Mouse (Mus musculus) liver, embryonic 16.5 days (tissue): Measurements from ENCODE around the gene Gm28539. TPM values are rescaled to one million over a fixed set of nuclear protein-coding genes. Genes with fewer than 3 reads are reported as not detected.

Source experiments
- ATAC-seq: fragments of 200-750 bp; cut with Nextera tagmentation; 2 replicates; pipeline ENCODE4 v1.8.0; 2017; ENCODE audit warnings: low read depth, mild to moderate bottlenecking, moderate number of reproducible peaks, moderate library complexity
- H3K27ac ChIP-seq: fragments of 300-500 bp; sonication (generic); 2 replicates; pipeline ENCODE4 v1.5.1; 2014; ENCODE audit warnings: mild to moderate bottlenecking, low read length
- H3K27me3 ChIP-seq: fragments of 300-500 bp; sonication (generic); 2 replicates; pipeline ENCODE4 v1.6.1; 2014; ENCODE audit warnings: low read depth, low read length, mixed read lengths; ENCODE audit not compliant: control insufficient read depth, insufficient read depth
- H3K36me3 ChIP-seq: fragments of 300-500 bp; sonication (generic); 2 replicates; pipeline ENCODE4 v1.6.1; 2014; ENCODE audit warnings: mild to moderate bottlenecking; ENCODE audit not compliant: control insufficient read depth, insufficient read depth
- H3K4me1 ChIP-seq: fragments of 300-500 bp; sonication (generic); 2 replicates; pipeline ENCODE4 v1.6.1; 2014; ENCODE audit warnings: low read depth, low read length, mixed read lengths; ENCODE audit not compliant: control insufficient read depth
- H3K4me2 ChIP-seq: fragments of 300-500 bp; sonication (generic); 2 replicates; pipeline ENCODE4 v1.6.1; 2014; ENCODE audit warnings: low read depth, low read length, mixed read lengths
- H3K4me3 ChIP-seq: fragments of 300-500 bp; sonication (generic); 2 replicates; pipeline ENCODE4 v1.5.1; 2014; ENCODE audit warnings: low read depth, mild to moderate bottlenecking, low read length
- H3K9ac ChIP-seq: fragments of 300-500 bp; sonication (generic); 2 replicates; pipeline ENCODE4 v1.6.1; 2014; ENCODE audit warnings: low read depth, low read length
- H3K9me3 ChIP-seq: fragments of 300-500 bp; sonication (generic); replicated peaks from 2 replicates; pipeline ENCODE4 v1.6.1; 2016; ENCODE audit warnings: low read length; ENCODE audit not compliant: control insufficient read depth
- WGBS: fragments of 180-500 bp; shearing (Covaris S2); extraction: QIAGEN DNeasy Blood & Tissue Kit; methylation state at CpG from one replicate; pipeline ENCODE4 v1.1.7; 2014; ENCODE audit not compliant: insufficient replicate concordance; 5-methylcytosine and 5-hydroxymethylcytosine counted together
- polyA plus RNA-seq: library from polyadenylated mRNA; unstranded; fragments of >200 nt; fragmentation: Nextera tagmentation; extraction: Ambion mirVana; gene quantifications from 2 replicates; pipeline ENCODE4 v1.2.1, GENCODE M21; 2015

The Gm28539 gene
- polyA plus RNA-seq, 1 experiment from 2014 or later: not detected

DNA sequence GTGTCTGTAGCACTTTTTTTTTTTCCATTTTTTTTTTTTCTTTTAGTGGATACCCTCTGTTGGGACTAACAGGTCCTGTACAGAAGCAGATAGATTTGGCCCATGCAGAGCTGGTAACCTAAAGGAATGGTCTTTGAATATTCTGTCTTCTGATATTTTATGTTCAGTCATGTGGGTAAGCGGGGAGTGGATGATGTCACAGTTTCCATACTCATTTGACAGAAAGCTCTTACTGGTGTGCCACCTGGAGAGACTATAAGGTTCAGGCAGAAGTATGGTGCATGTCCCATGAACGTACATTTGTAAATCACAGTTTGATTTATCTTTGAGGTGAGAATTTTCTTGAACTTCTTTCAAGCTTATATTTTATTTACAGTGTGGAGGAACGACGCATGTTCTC is 79.7 kb downstream of the Gm28539 start:
- Histone ChIP-seq H3K4me3 (no peak overlapping the region), H3K27ac (no peak overlapping the region), H3K4me2 (no peak overlapping the region), H3K9me3 (no peaks in the 10 kb centered on the region), H3K27me3 (no peaks in the 10 kb centered on the region), H3K36me3 (peaks cover 33% of the 10 kb centered on the region), H3K9ac (no peak overlapping the region), H3K4me1 (no peaks in the 10 kb centered on the region)
- WGBS: 79% methylated on average over 4 of the region's 4 CpGs
- no peak for ATAC-seq

DNA sequence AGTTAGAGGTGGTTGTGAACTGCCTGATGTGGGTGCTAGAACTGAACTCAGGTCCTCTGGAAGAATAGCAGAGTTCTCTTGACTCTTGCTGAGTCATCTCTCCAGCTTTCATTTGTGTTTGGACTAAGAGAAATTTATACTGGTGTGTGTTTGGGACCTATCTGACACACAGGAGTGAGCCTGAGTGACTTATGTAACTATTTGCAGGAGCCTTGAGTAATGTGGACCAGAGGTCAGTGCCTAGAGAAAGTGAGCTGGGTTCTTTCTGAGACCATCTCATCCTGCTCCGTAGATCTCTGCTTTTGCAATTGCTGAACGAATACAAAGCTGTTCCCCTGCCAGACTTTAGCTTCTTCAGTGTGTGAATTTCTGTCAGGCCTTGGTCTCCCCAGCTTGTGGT is 85.4 kb downstream of the Gm28539 start:
- Histone ChIP-seq H3K4me3 (no peak overlapping the region), H3K4me1 (no peaks in the 10 kb centered on the region), H3K36me3 (peaks cover 28% of the 10 kb centered on the region), H3K27me3 (no peaks in the 10 kb centered on the region), H3K27ac (no peak overlapping the region), H3K9me3 (no peaks in the 10 kb centered on the region), H3K9ac (no peak overlapping the region), H3K4me2 (no peak overlapping the region)
- no peak for ATAC-seq
- WGBS: 77% methylated on average over 2 of the region's 2 CpGs

DNA sequence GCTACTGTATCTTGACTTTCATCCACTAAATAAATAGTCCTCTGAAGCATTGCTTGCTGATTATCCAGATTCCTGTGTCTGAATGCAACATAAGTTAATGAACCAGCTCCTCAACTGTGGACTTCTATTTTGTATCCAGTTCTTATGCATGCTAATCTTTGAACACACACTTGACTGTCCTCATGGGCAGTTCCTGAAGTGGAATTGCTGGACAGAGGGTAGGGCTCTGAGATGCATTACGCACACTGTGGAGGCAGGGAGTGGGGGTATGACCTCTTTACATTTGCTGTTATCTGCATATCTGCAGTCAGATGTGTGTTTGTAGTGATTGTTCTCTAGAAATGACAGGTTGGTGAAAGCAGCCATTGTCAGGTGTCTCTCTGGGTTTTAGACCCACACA is 91.6 kb downstream of the Gm28539 start:
- Histone ChIP-seq H3K27me3 (no peaks in the 10 kb centered on the region), H3K4me3 (no peak overlapping the region), H3K9ac (no peak overlapping the region), H3K36me3 (peaks cover 21% of the 10 kb centered on the region), H3K4me1 (no peaks in the 10 kb centered on the region), H3K9me3 (no peaks in the 10 kb centered on the region), H3K27ac (no peak overlapping the region), H3K4me2 (no peak overlapping the region)
- 85% methylated on average over 1 of the region's 1 CpGs for WGBS
- no peak for ATAC-seq

DNA sequence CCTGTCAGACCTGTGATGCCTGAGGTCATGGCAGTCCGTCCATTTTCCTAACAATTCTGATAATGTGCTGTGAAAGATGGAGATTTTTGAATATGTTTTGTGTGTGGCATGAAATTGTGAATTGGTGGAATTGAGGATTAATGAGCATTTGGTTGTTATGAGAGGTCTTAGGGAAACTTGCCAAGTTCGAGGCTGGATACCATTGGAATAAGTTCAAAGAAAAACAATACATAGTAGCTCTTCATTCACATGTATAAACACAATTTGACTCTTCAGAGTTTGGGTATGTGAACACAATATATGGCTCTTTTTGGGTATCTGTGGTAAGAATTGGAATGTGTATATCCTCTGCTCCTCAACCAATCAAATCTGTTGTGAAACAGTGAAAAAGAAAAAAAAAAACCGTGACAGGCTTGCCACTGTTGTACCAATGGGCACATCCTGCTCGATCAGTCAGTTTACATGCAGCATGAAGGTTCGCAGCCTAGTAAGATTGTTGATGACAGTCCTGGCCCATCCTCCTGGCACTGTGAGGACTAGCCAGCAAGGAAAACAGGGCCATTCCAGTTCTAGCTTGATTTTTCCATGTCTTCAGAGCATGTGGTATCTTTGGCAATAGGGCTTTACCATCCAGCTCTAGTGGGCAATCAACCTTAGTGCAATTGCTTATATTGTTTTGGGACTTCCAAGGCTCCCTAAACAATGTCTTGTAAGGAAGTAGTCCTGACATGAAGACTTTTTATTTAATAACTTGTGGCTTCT is 102.1 kb downstream of the Gm28539 start:
- 78% methylated on average over 5 of the region's 5 CpGs for WGBS
- Histone ChIP-seq H3K4me2 (no peak overlapping the region), H3K9ac (no peak overlapping the region), H3K4me1 (no peaks in the 10 kb centered on the region), H3K27ac (no peak overlapping the region), H3K36me3 (peaks cover 17% of the 10 kb centered on the region), H3K4me3 (no peak overlapping the region), H3K27me3 (no peaks in the 10 kb centered on the region), H3K9me3 (no peaks in the 10 kb centered on the region)
- ATAC-seq: no peak

DNA sequence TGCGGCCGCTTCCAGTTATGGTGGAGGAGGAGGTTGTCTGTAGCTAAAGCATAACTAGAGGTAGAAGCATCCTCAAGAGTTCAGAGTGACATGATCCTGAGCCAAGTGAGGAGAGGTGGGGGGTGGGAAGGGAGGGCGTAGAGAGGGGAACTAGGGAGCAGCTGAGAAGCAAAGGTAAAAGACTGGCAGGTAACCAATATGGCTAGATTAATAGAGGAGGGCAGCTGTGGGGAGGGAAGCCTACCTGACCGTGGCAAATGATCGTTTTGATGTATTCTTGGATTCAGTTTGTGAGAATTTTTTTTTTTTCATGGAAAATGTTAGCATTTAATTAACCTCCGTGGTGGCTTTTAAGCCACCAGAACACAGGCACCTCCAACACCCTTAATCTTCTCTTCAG is 107.5 kb downstream of the Gm28539 start:
- 79% methylated on average over 6 of the region's 6 CpGs for WGBS
- Histone ChIP-seq H3K27me3 (no peaks in the 10 kb centered on the region), H3K4me2 (no peak overlapping the region), H3K27ac (no peak overlapping the region), H3K9ac (no peak overlapping the region), H3K36me3 (peaks cover 13% of the 10 kb centered on the region), H3K4me3 (no peak overlapping the region), H3K9me3 (no peaks in the 10 kb centered on the region), H3K4me1 (no peaks in the 10 kb centered on the region)
- ATAC-seq: no peak

DNA sequence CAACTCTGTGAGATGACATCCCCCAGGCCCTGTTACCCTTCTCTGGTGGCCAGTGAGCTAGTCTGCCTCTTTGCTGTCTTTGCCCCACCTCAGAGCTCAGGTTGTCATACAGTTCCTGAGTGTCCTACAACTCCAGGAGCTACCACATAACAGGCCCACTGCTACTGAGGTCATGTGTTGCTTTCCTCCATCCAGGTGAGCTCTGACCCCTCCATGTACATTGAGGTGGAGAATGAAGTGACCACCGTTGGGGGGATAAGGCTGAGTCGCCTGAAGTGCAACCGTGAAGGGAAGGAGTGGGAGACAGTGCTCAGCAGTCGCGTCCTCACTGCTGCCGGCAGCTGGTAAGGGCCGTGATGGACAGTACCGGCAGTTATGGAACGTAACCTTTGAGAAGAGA is 112.6 kb downstream of the Gm28539 start:
- H3K9ac ChIP-seq: no peak overlapping the region
- no peaks in the 10 kb centered on the region for H3K9me3 ChIP-seq
- ATAC-seq: no peak
- no peaks in the 10 kb centered on the region for H3K27me3 ChIP-seq
- WGBS: 87% methylated on average over 9 of the region's 9 CpGs
- no peak overlapping the region for H3K27ac ChIP-seq
- no peak overlapping the region for H3K4me2 ChIP-seq
- H3K4me3 ChIP-seq: no peak overlapping the region
- H3K4me1 ChIP-seq: no peaks in the 10 kb centered on the region
- peaks cover 16% of the 10 kb centered on the region for H3K36me3 ChIP-seq

DNA sequence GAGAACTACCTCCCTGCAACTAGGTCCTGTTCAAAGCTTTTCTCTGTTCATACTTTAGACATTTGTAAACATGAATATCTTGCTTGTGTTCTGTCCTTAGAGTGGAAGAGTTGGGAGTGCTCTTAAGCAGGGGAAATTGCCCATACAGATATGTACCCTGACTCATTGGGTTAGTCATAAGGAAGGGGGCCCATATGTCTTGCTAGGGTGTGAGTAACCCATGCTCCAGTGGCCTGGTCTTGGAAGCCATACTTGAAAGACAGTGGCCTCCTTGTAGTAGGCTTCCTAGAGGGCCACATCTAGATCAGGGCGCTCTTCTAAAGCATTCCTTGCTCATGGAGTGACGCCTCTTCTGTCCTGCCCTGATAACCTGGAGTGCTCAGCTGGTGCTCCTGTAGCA is 114.0 kb downstream of the Gm28539 start:
- no peak overlapping the region for H3K9ac ChIP-seq
- no peak overlapping the region for H3K4me2 ChIP-seq
- H3K4me3 ChIP-seq: no peak overlapping the region
- peaks cover 25% of the 10 kb centered on the region for H3K36me3 ChIP-seq
- no peaks in the 10 kb centered on the region for H3K27me3 ChIP-seq
- WGBS: 73% methylated on average over 2 of the region's 2 CpGs
- H3K27ac ChIP-seq: no peak overlapping the region
- no peaks in the 10 kb centered on the region for H3K9me3 ChIP-seq
- no peak for ATAC-seq
- H3K4me1 ChIP-seq: no peaks in the 10 kb centered on the region

DNA sequence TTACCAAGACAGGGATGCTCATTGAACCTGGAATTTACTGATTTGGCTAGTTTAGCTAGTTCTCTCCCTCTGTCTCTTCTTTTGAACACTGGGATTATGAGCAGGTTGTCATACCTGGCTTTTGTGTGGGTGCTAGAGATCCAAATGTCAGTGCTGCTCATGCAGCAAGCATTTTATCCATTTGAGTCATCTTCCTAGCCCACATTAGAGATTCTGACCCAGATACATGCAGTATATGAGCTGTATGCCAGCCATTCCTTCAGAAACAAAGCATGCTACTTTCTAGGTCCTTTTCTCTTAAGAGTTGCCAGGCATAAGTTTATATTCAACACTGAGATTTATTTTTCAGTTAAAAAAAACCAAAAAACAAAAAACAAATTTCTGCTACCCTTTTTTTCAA is 116.4 kb downstream of the Gm28539 start:
- ATAC-seq: no peak
- H3K27me3 ChIP-seq: no peaks in the 10 kb centered on the region
- H3K4me2 ChIP-seq: no peak overlapping the region

DNA sequence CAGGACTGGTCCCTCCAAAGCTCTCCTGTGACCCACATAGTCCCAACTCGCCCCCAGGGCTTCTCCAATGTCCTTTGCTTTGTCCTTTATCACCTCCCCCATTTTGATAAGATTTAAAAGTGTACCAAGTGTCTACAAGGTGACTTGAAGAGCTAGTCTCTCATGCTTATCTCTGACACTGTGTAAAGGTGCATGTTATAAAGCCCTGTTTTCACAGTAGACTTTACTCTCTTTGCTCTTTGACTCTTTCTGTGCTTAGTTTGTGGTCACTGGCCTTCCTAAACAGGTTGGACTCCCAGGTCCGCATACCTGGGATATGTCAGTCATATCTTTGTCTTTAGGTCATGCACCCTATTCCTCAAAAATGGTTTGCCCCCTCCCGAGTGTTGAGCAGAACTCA is 118.7 kb downstream of the Gm28539 start:
- Histone ChIP-seq H3K4me2 (no peak overlapping the region), H3K4me3 (no peak overlapping the region), H3K9me3 (no peaks in the 10 kb centered on the region), H3K9ac (no peak overlapping the region), H3K4me1 (no peaks in the 10 kb centered on the region), H3K27ac (no peak overlapping the region), H3K36me3 (peaks cover 27% of the 10 kb centered on the region), H3K27me3 (no peaks in the 10 kb centered on the region)
- ATAC-seq: no peak
- 70% methylated on average over 3 of the region's 3 CpGs for whole genome bisulfite sequencing

More for the DNA sequence above, 116.4 kb downstream of the Gm28539 start:
- Histone ChIP-seq H3K4me1 (no peaks in the 10 kb centered on the region), H3K27ac (no peak overlapping the region), H3K9ac (no peak overlapping the region), H3K36me3 (peaks cover 26% of the 10 kb centered on the region), H3K4me3 (no peak overlapping the region), H3K9me3 (no peaks in the 10 kb centered on the region)
